Mouse (Mus musculus) ES-Bruce4 (cell line): ENCODE measurements around the gene 2510039O18Rik.

ENCODE experiments used
- EP300 ChIP-seq: IDR thresholded peaks from 2 replicates; pipeline ENCODE4 v1.6.1; 2011; ENCODE audit warnings: low read depth, low read length; ENCODE audit not compliant: insufficient read depth
- POLR2A ChIP-seq: IDR thresholded peaks from one replicate; pipeline ENCODE4 v1.8.1; 2011; ENCODE audit warnings: low read length; ENCODE audit not compliant: insufficient read depth

DNA sequence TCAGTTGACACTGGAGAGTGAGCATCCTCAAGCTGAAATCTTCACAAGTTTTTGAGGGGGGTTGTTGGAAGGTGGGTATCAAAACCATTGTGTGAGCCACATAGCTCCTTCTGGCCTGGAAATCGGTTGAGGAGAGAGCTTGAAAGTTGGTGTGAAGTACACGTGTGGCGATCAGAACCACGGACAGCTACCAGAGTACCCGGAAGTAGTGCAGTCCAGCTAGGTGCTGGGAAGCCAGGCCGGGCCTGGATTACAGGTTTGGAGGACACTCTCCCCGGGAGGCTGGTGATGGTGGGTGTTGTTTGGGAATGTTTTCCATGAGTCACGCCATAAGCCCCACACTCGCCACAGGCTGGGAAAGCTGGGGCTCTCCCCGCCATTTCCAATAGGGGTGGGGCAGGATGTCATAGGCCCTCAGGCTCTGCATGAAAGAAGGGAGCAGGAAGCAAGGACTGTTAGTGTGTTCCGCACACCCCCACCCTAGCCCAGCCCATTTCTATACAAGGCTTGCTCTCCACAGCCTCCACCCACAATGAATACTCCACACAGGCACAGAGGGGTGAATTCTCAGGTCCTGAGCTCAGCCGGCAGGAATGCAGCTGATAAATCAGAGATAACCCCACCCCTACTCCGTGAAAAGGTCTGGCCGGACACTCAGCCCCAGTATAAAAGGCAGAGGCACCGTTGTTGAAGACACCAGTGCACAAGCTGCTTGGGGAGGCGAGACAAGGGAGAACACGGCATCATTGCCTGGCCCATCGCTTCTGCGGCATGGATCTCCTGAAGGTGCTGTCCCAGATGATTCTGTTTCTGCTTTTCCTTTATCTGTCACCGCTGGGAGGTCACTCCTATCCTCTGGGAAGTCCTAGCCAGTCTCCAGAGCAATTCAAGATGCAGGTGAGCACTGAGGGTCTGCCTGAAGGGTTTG, 44.8 kb downstream of the 2510039O18Rik start, which contains the start of gene Nppb:
- TF ChIP-seq EP300 (peak; percentile 64; the same call in 1 of the 2 replicates), POLR2A (no peak)
